Mouse (Mus musculus): Measurements from ENCODE around the gene Cbwd1. TPM values are rescaled to one million over a fixed set of nuclear protein-coding genes. Genes with fewer than 3 reads are reported as not detected.

Cbwd1 gene
- 16.2 and 18.8 TPM in 2 replicates for polyA plus RNA-seq (2015; fragmentation: Nextera tagmentation; extraction: Ambion mirVana)

GRCm38 (mm10) chr19:24961172-24961962, at the start of gene Cbwd1:
Gene Cbwd1, minus strand, starts transcription at chr19:24961610.
- no peaks in the 10 kb centered on the region for H3K9me3 ChIP-seq
- H3K27ac ChIP-seq: no peak within 1 kb of the TSS
- H3K4me3 ChIP-seq (replicated peaks): peak within 1 kb of the TSS; percentile 57
- ATAC-seq: peak; percentile 100
- H3K4me2 ChIP-seq (replicated peaks): peak within 1 kb of the TSS; percentile 61
- 0% methylated on average over 36 of the region's 36 CpGs for WGBS
- H3K36me3 ChIP-seq: no peaks in the 10 kb centered on the region
- peaks cover 3% of the 10 kb centered on the region; the same call in 1 of the 2 replicates for H3K4me1 ChIP-seq (replicated peaks)
- peak within 1 kb of the TSS; percentile 56 for H3K9ac ChIP-seq
- H3K27me3 ChIP-seq (replicated peaks): no peaks in the 10 kb centered on the region

GRCm38 (mm10) chr19:25008509-25008908, 47.1 kb upstream of the Cbwd1 start:
- no peaks in the 10 kb centered on the region for H3K27me3 ChIP-seq (replicated peaks)
- H3K4me2 ChIP-seq (replicated peaks): no peak overlapping the region
- H3K36me3 ChIP-seq: no peaks in the 10 kb centered on the region
- no peak overlapping the region for H3K27ac ChIP-seq
- H3K9me3 ChIP-seq: no peaks in the 10 kb centered on the region
- WGBS: 93% methylated on average over 2 of the region's 2 CpGs
- ATAC-seq: no peak
- peaks cover 5% of the 10 kb centered on the region; the same call in 1 of the 2 replicates for H3K4me1 ChIP-seq (replicated peaks)
- no peak overlapping the region for H3K9ac ChIP-seq
- no peak overlapping the region for H3K4me3 ChIP-seq (replicated peaks)

- no peak overlapping the region for H3K4me2 ChIP-seq (replicated peaks)
These were observed 45.3 kb upstream of the Cbwd1 start for GRCm38 (mm10) chr19:25006686-25007085.

GRCm38 (mm10) chr19:25003810-25004209, 42.4 kb upstream of the Cbwd1 start:
- Histone ChIP-seq H3K36me3 (no peaks in the 10 kb centered on the region), H3K27ac (no peak overlapping the region), H3K9me3 (no peaks in the 10 kb centered on the region), H3K4me3 (replicated peaks) (no peak overlapping the region), H3K27me3 (replicated peaks) (0 out of 2 replicates have a peak, but pooled peaks cover 12% of the 10 kb centered on the region), H3K4me1 (replicated peaks) (peaks cover 9% of the 10 kb centered on the region), H3K9ac (no peak overlapping the region), H3K4me2 (replicated peaks) (no peak overlapping the region)
- WGBS: 38% methylated on average over 4 of the region's 4 CpGs
- ATAC-seq: no peak

More at GRCm38 (mm10) chr19:25006686-25007085, 45.3 kb upstream of the Cbwd1 start:
- 85% methylated on average over 1 of the region's 1 CpGs for WGBS
- H3K27me3 ChIP-seq (replicated peaks): no peaks in the 10 kb centered on the region
- no peaks in the 10 kb centered on the region for H3K9me3 ChIP-seq
- H3K9ac ChIP-seq: no peak overlapping the region
- ATAC-seq: no peak
- no peak overlapping the region for H3K4me3 ChIP-seq (replicated peaks)
- no peak overlapping the region for H3K27ac ChIP-seq
- H3K4me1 ChIP-seq (replicated peaks): peaks cover 5% of the 10 kb centered on the region; the same call in 1 of the 2 replicates
- H3K36me3 ChIP-seq: no peaks in the 10 kb centered on the region

DNA sequence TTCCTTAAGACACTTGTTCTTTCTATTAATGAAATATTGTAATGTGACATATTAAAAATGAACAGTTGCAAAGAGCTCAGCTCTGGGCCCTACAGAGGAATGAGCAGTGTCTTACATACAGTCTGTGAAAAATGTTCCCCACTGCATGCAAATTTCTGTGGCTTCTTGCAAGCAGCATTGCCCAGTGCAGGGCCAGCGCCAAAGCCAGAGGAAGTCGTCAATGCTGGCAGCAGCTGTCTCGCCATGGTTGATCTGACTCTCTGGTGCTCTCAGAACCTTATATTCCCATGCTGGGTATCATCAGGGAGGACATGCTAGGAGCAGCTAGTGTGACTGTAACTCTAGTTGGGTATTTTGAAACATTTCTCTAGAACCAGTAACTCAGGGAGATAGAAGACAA, 41.4 kb upstream of the Cbwd1 start:
- Histone ChIP-seq H3K36me3 (no peaks in the 10 kb centered on the region), H3K9me3 (no peaks in the 10 kb centered on the region), H3K27ac (no peak overlapping the region), H3K4me1 (replicated peaks) (peaks cover 9% of the 10 kb centered on the region), H3K4me3 (replicated peaks) (no peak overlapping the region), H3K9ac (no peak overlapping the region), H3K27me3 (replicated peaks) (0 out of 2 replicates have a peak, but pooled peaks cover 12% of the 10 kb centered on the region), H3K4me2 (replicated peaks) (no peak overlapping the region)
- ATAC-seq: no peak
- 74% methylated on average over 3 of the region's 3 CpGs for WGBS

DNA sequence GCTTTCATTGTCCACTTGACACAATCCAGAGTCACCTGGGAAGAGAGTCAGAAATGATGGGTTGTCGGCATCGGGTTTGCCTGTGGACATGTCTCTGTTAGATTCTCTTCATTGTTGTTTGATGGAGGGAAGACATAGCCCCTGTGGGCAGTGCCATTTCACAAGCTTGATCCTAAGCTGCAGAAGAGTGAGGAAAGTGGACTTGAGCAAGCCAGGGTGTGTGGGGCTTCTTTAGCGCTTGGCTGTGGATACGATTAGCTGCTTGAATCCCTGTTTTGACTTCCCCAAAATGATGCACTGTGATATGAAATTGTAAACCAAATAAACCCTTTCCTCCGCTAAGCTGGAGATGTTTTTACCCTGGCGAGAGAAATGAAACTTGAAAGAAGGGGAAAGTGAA, 40.6 kb upstream of the Cbwd1 start:
- no peak overlapping the region for H3K9ac ChIP-seq
- no peak for ATAC-seq
- peaks cover 9% of the 10 kb centered on the region for H3K4me1 ChIP-seq (replicated peaks)
- H3K27me3 ChIP-seq (replicated peaks): 0 out of 2 replicates have a peak, but pooled peaks cover 12% of the 10 kb centered on the region
- no peaks in the 10 kb centered on the region for H3K36me3 ChIP-seq
- H3K9me3 ChIP-seq: no peaks in the 10 kb centered on the region
- no peak overlapping the region for H3K27ac ChIP-seq
- no peak overlapping the region for H3K4me3 ChIP-seq (replicated peaks)
- H3K4me2 ChIP-seq (replicated peaks): no peak overlapping the region
- 76% methylated on average over 6 of the region's 6 CpGs for WGBS

- H3K36me3 ChIP-seq: no peaks in the 10 kb centered on the region
- WGBS: 21% methylated on average over 9 of the region's 9 CpGs
- no peak for ATAC-seq
- H3K4me3 ChIP-seq (replicated peaks): peak overlapping the region; percentile 68
- peaks cover 9% of the 10 kb centered on the region for H3K4me1 ChIP-seq (replicated peaks)
- no peak overlapping the region for H3K9ac ChIP-seq
- no peak overlapping the region for H3K27ac ChIP-seq
- peak overlapping the region; percentile 95 for H3K4me2 ChIP-seq (replicated peaks)
- no peaks in the 10 kb centered on the region for H3K9me3 ChIP-seq
- 0 out of 2 replicates have a peak, but pooled peaks cover 12% of the 10 kb centered on the region for H3K27me3 ChIP-seq (replicated peaks)
These were observed 38.7 kb upstream of the Cbwd1 start for GRCm38 (mm10) chr19:25000153-25000552.

DNA sequence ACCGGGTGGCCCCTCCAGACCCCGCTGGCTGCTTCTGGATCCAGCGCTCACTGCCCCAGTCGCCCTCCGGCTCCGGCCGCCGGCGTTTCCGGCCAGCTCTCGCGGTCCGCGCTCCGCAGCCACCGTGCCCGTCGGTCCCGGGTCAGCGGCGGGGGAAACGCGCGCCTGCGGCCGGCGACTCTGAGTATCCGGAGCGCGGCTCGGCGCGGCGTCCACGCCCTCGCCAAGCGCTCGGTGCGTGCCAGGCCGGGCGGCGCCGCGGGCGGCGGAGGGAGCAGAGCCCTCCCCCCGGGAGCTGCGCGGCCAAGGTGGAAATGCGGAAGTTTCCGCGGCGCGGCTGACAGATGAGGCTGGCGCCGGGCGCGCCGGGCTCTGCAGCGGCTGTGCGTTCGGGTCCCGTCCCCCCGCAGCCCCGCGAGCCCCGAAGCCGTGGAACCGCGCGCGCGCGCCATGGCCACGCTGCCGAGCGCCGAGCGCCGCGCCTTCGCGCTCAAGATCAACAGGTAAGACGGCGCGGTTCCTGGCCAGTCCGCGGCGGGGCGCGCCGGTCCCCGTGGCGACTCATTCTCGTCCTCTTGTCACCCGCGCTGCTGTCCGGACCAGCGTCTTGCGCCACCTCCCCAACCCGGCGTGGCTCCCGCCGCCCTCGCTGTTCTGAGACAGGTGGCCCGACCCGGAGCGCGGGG, 37.9 kb upstream of the Cbwd1 start, which contains the start of gene Dock8:
Gene Dock8 (plus strand): TSS at position 334 of the 686 bp plus-strand sequence.
- Histone ChIP-seq H3K4me3 (replicated peaks) (peak within 1 kb of the TSS; percentile 68), H3K36me3 (no peaks in the 10 kb centered on the region), H3K4me1 (replicated peaks) (peaks cover 9% of the 10 kb centered on the region), H3K9me3 (no peaks in the 10 kb centered on the region), H3K27me3 (replicated peaks) (0 out of 2 replicates have a peak, but pooled peaks cover 12% of the 10 kb centered on the region), H3K27ac (peak within 1 kb of the TSS; percentile 64; the same call in 1 of the 2 replicates), H3K9ac (peak within 1 kb of the TSS; percentile 59), H3K4me2 (replicated peaks) (peak within 1 kb of the TSS; percentile 95)
- WGBS: under 1% methylated on average over 106 of the region's 109 CpGs
- ATAC-seq: peak; percentile 93

DNA sequence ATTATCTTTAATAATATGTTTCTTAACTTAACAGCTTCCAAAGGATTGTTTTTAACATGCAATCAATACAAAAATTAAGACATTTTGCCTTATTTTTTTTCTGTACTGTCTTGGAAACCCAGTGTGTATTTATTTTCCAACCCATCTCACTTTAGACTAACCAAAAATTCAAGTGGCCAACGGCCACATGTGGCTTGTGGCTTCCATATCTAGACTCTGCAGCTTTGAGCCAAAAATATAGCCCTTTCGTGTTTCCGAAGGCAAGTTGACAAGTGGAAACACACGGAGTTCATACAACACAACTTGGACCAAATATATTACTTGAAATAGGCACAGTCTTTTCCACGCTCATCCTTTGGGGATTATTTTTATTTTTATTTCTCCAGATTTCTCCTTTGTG, 37.2 kb upstream of the Cbwd1 start:
- H3K36me3 ChIP-seq: no peaks in the 10 kb centered on the region
- H3K4me1 ChIP-seq (replicated peaks): peaks cover 4% of the 10 kb centered on the region; the same call in 1 of the 2 replicates
- ATAC-seq: no peak
- H3K4me3 ChIP-seq (replicated peaks): no peak overlapping the region; the same call in 1 of the 2 replicates
- no peaks in the 10 kb centered on the region for H3K9me3 ChIP-seq
- WGBS: 70% methylated on average over 5 of the region's 5 CpGs
- peak overlapping the region; percentile 95 for H3K4me2 ChIP-seq (replicated peaks)
- no peak overlapping the region for H3K27ac ChIP-seq
- 0 out of 2 replicates have a peak, but pooled peaks cover 12% of the 10 kb centered on the region for H3K27me3 ChIP-seq (replicated peaks)
- no peak overlapping the region for H3K9ac ChIP-seq

GRCm38 (mm10) chr19:24996815-24997704, 35.6 kb upstream of the Cbwd1 start:
- no peak for ATAC-seq
- H3K9ac ChIP-seq: no peak overlapping the region
- no peak overlapping the region for H3K4me2 ChIP-seq (replicated peaks)
- H3K27ac ChIP-seq: no peak overlapping the region
- H3K4me3 ChIP-seq (replicated peaks): no peak overlapping the region
- H3K9me3 ChIP-seq: no peaks in the 10 kb centered on the region
- H3K27me3 ChIP-seq (replicated peaks): 0 out of 2 replicates have a peak, but pooled peaks cover 12% of the 10 kb centered on the region
- peaks cover 4% of the 10 kb centered on the region; the same call in 1 of the 2 replicates for H3K4me1 ChIP-seq (replicated peaks)
- no peaks in the 10 kb centered on the region for H3K36me3 ChIP-seq
- 64% methylated on average over 12 of the region's 12 CpGs for WGBS

- H3K27ac ChIP-seq: no peak overlapping the region
- no peak overlapping the region for H3K9ac ChIP-seq
- no peaks in the 10 kb centered on the region for H3K36me3 ChIP-seq
- H3K4me3 ChIP-seq (replicated peaks): no peak overlapping the region
- ATAC-seq: no peak
- H3K9me3 ChIP-seq: no peaks in the 10 kb centered on the region
- 32% methylated on average over 8 of the region's 8 CpGs for WGBS
- no peaks in the 10 kb centered on the region for H3K27me3 ChIP-seq (replicated peaks)
- peaks cover 3% of the 10 kb centered on the region; the same call in 1 of the 2 replicates for H3K4me1 ChIP-seq (replicated peaks)
- no peak overlapping the region for H3K4me2 ChIP-seq (replicated peaks)
These were observed 33.5 kb upstream of the Cbwd1 start for GRCm38 (mm10) chr19:24994900-24995299.
